Comparison of ENCODE assay signal across 8 mouse cellular contexts in genomic region chr9:37544447-37545165, GRCm38 (mm10). TPM values are rescaled to one million over a fixed set of nuclear protein-coding genes. Genes with fewer than 3 reads are reported as not detected.
DNase-seq lines count a peak whose midpoint lies in the region; ATAC-seq and TF ChIP-seq lines count a peak whose summit lies in the region.

No protein-coding gene starts in this region.

- no peak overlapping the region for H3K27ac ChIP-seq in spleen, adult 2 months (ENCODE audit: insufficient read depth, low read length)
- no peak overlapping the region; the same call in 1 of the 2 replicates for H3K27ac ChIP-seq in heart, embryonic 10.5 days
- no peak overlapping the region for H3K27ac ChIP-seq in liver, embryonic 11.5 days (ENCODE audit: low read depth, low read length)
- H3K27ac ChIP-seq in midbrain, postnatal 0 days (ENCODE audit: low read depth, low read length), result no peak overlapping the region
- no peak overlapping the region for H3K27ac ChIP-seq in stomach, embryonic 16.5 days (ENCODE audit: low read length)

- H3K4me1 ChIP-seq in spleen, adult 2 months (ENCODE audit: control insufficient read depth, insufficient read depth, insufficient read length), result peaks cover 4% of the 10 kb centered on the region; the same call in 1 of the 2 replicates
- H3K4me1 ChIP-seq in heart, embryonic 10.5 days, result peaks cover 27% of the 10 kb centered on the region
- H3K4me1 ChIP-seq in liver, embryonic 11.5 days (replicated peaks; ENCODE audit: control insufficient read depth, insufficient read depth, low read length), result peaks cover 14% of the 10 kb centered on the region
- no peaks in the 10 kb centered on the region; the same call in 1 of the 2 replicates for H3K4me1 ChIP-seq in midbrain, postnatal 0 days (ENCODE audit: insufficient read depth, low read length)
- H3K4me1 ChIP-seq in stomach, embryonic 16.5 days (ENCODE audit: control insufficient read depth, insufficient read depth, low read length), result peaks cover 4% of the 10 kb centered on the region; the same call in 1 of the 2 replicates

- no peaks in the 10 kb centered on the region for H3K27me3 ChIP-seq in spleen, adult 2 months (ENCODE audit: control insufficient read depth, insufficient read depth, low read length)
- peaks cover 62% of the 10 kb centered on the region for H3K27me3 ChIP-seq in heart, embryonic 10.5 days (ENCODE audit: insufficient read depth, poor library complexity, severe bottlenecking)
- H3K27me3 ChIP-seq in liver, embryonic 11.5 days (replicated peaks; ENCODE audit: control insufficient read depth, insufficient read depth, low read length), result peaks cover 18% of the 10 kb centered on the region
- H3K27me3 ChIP-seq in midbrain, postnatal 0 days (ENCODE audit: insufficient read depth, low read length), result peaks cover 13% of the 10 kb centered on the region; the same call in 1 of the 2 replicates
- H3K27me3 ChIP-seq in stomach, embryonic 16.5 days (ENCODE audit: control insufficient read depth, insufficient read depth, low read length), result peaks cover 11% of the 10 kb centered on the region

- peak overlapping the region; percentile 75 for H3K4me2 ChIP-seq in liver, embryonic 11.5 days
- peak overlapping the region; percentile 47 for H3K4me2 ChIP-seq in midbrain, postnatal 0 days (ENCODE audit: low read depth, low read length, poor library complexity, severe bottlenecking)
- peak overlapping the region; percentile 83 for H3K4me2 ChIP-seq in stomach, embryonic 16.5 days (ENCODE audit: low read depth, low read length)

- peak; percentile 66 for ATAC-seq in liver, embryonic 11.5 days (replicated peaks; ENCODE audit: low FRiP score)
- peak; percentile 39 for ATAC-seq in midbrain, postnatal 0 days (ENCODE audit: low FRiP score)
- ATAC-seq in stomach, embryonic 16.5 days (ENCODE audit: insufficient read depth, low FRiP score), result peak; percentile 79

- H3K9me3 ChIP-seq in heart, embryonic 10.5 days, result no peaks in the 10 kb centered on the region
- H3K9me3 ChIP-seq in liver, embryonic 11.5 days (ENCODE audit: control insufficient read depth, low read length), result no peaks in the 10 kb centered on the region
- no peaks in the 10 kb centered on the region for H3K9me3 ChIP-seq in midbrain, postnatal 0 days (ENCODE audit: low read length)
- H3K9me3 ChIP-seq in stomach, embryonic 16.5 days (replicated peaks; ENCODE audit: control insufficient read depth, low read length), result no peaks in the 10 kb centered on the region

- H3K4me3 ChIP-seq in spleen, adult 2 months (ENCODE audit: extremely low read depth, insufficient read depth, insufficient read length), result peak overlapping the region; percentile 57
- H3K4me3 ChIP-seq in heart, embryonic 10.5 days, result peak overlapping the region; percentile 56
- H3K4me3 ChIP-seq in liver, embryonic 11.5 days (ENCODE audit: low read depth, low read length), result peak overlapping the region; percentile 46
- peak overlapping the region; percentile 29 for H3K4me3 ChIP-seq in midbrain, postnatal 0 days (ENCODE audit: low read depth, low read length)
- H3K4me3 ChIP-seq in stomach, embryonic 16.5 days (replicated peaks; ENCODE audit: low read length), result peak overlapping the region; percentile 48

- no peak for TF ChIP-seq POLR2A in spleen, adult 2 months (IDR thresholded peaks at IDR 0.05; ENCODE audit: low read depth, low read length)

- 23% methylated on average over 29 of the region's 29 CpGs for WGBS in spleen, adult 2 months
- under 1% methylated on average over 29 of the region's 29 CpGs for WGBS in heart, embryonic 10.5 days
- WGBS in liver, embryonic 11.5 days, result 4% methylated on average over 29 of the region's 29 CpGs
- WGBS in midbrain, postnatal 0 days, result under 1% methylated on average over 29 of the region's 29 CpGs
- WGBS in stomach, embryonic 16.5 days, result 1% methylated on average over 29 of the region's 29 CpGs

- peak; percentile 54; the same call in 1 of the 2 replicates for TF ChIP-seq CTCF in spleen, adult 2 months (IDR thresholded peaks at IDR 0.05; ENCODE audit: extremely low read depth, insufficient read depth, insufficient read length, insufficient replicate concordance)
- TF ChIP-seq CTCF in midbrain, postnatal 0 days (IDR thresholded peaks at IDR 0.05), result peak; percentile 81

- H3K9ac ChIP-seq in liver, embryonic 11.5 days (ENCODE audit: low read depth, low read length), result no peak overlapping the region; the same call in 1 of the 2 replicates
- H3K9ac ChIP-seq in midbrain, postnatal 0 days (replicated peaks; ENCODE audit: low read length, poor library complexity, severe bottlenecking), result peak overlapping the region; percentile 24; the same call in 1 of the 2 replicates
- H3K9ac ChIP-seq in stomach, embryonic 16.5 days (ENCODE audit: low read length), result peak overlapping the region; percentile 54

- no peaks in the 10 kb centered on the region for H3K36me3 ChIP-seq in spleen, adult 2 months (ENCODE audit: control insufficient read depth, insufficient read depth, low read length)
- no peaks in the 10 kb centered on the region for H3K36me3 ChIP-seq in heart, embryonic 10.5 days
- H3K36me3 ChIP-seq in liver, embryonic 11.5 days (ENCODE audit: control insufficient read depth, insufficient read depth, low read length), result no peaks in the 10 kb centered on the region
- H3K36me3 ChIP-seq in midbrain, postnatal 0 days (ENCODE audit: insufficient read depth, low read length), result no peaks in the 10 kb centered on the region
- no peaks in the 10 kb centered on the region for H3K36me3 ChIP-seq in stomach, embryonic 16.5 days (ENCODE audit: control insufficient read depth, insufficient read depth, low read length)

- DNase-seq in spleen, adult 2 months (ENCODE audit: low read depth in 1 of 2, low spot score in 2 of 2), result peak in 1 of 2 experiments; percentile 40
- no peak for DNase-seq in spleen, adult 12 weeks (ENCODE audit: low spot score)
- DNase-seq in embryo, embryonic 11 days, result peak; percentile 74
- DNase-seq in heart, embryonic 10.5 days (ENCODE audit: low spot score), result peak; percentile 81
- peak; percentile 59 to 73 for DNase-seq in kidney, adult 8-10 months
- DNase-seq in liver, embryonic 11.5 days (ENCODE audit: low spot score), result no peak
- peak; percentile 56 for DNase-seq in midbrain, postnatal 0 days (ENCODE audit: low spot score)

RNA-seq across cellular contexts. Expression of gene Vsig2, which starts 5.6 kb away (rescaled TPM):
- polyA plus RNA-seq in spleen, adult 2 months (2012; rRNA removed), result 2.1 and 3.7 TPM in 2 replicates
- 0.75 and 0.77 TPM in 2 replicates for polyA plus RNA-seq in heart, embryonic 10.5 days (2016; fragmentation: Nextera tagmentation; extraction: Ambion mirVana)
- 0.66 and 1.5 TPM in 2 replicates for polyA plus RNA-seq in liver, embryonic 11.5 days (2014; fragmentation: Nextera tagmentation; extraction: Ambion mirVana)
- 0.90 and 6.1 TPM in 2 replicates for total RNA-seq in midbrain, postnatal 0 days (2014; rRNA removed)
- polyA plus RNA-seq in midbrain, postnatal 0 days (2015; fragmentation: Nextera tagmentation; extraction: Ambion mirVana), result 1.6 and 1.7 TPM in 2 replicates
- polyA plus RNA-seq in stomach, embryonic 16.5 days (2015; fragmentation: Nextera tagmentation; extraction: Ambion mirVana), result 96.0 and 120 TPM in 2 replicates

RNA-seq across cellular contexts. Expression of gene Nrgn, which starts 8.1 kb away (rescaled TPM):
- 35.3 and 45.1 TPM in 2 replicates for polyA plus RNA-seq in spleen, adult 2 months (2012; rRNA removed)
- polyA plus RNA-seq in heart, embryonic 10.5 days (2016; fragmentation: Nextera tagmentation; extraction: Ambion mirVana), result 4.4 and 5.7 TPM in 2 replicates
- 20.8 and 23.6 TPM in 2 replicates for polyA plus RNA-seq in liver, embryonic 11.5 days (2014; fragmentation: Nextera tagmentation; extraction: Ambion mirVana)
- total RNA-seq in midbrain, postnatal 0 days (2014; rRNA removed), result 35.7 and 58.1 TPM in 2 replicates
- 80.4 and 80.6 TPM in 2 replicates for polyA plus RNA-seq in midbrain, postnatal 0 days (2015; fragmentation: Nextera tagmentation; extraction: Ambion mirVana)
- polyA plus RNA-seq in stomach, embryonic 16.5 days (2015; fragmentation: Nextera tagmentation; extraction: Ambion mirVana), result 4.4 and 4.5 TPM in 2 replicates

RNA-seq across cellular contexts. Expression of gene Siae, which starts 10.9 kb away (rescaled TPM):
- polyA plus RNA-seq in spleen, adult 2 months (2012; rRNA removed), result 3.5 and 3.8 TPM in 2 replicates
- polyA plus RNA-seq in heart, embryonic 10.5 days (2016; fragmentation: Nextera tagmentation; extraction: Ambion mirVana), result 7.6 and 10.0 TPM in 2 replicates
- 8.0 and 8.6 TPM in 2 replicates for polyA plus RNA-seq in liver, embryonic 11.5 days (2014; fragmentation: Nextera tagmentation; extraction: Ambion mirVana)
- total RNA-seq in midbrain, postnatal 0 days (2014; rRNA removed), result 15.2 and 15.8 TPM in 2 replicates
- 14.9 and 16.1 TPM in 2 replicates for polyA plus RNA-seq in midbrain, postnatal 0 days (2015; fragmentation: Nextera tagmentation; extraction: Ambion mirVana)
- 11.9 and 13.3 TPM in 2 replicates for polyA plus RNA-seq in stomach, embryonic 16.5 days (2015; fragmentation: Nextera tagmentation; extraction: Ambion mirVana)

RNA-seq across cellular contexts. Expression of gene Esam, which starts 16.7 kb away (rescaled TPM):
- 19.2 and 19.6 TPM in 2 replicates for polyA plus RNA-seq in spleen, adult 2 months (2012; rRNA removed)
- 43.7 and 52.2 TPM in 2 replicates for polyA plus RNA-seq in heart, embryonic 10.5 days (2016; fragmentation: Nextera tagmentation; extraction: Ambion mirVana)
- polyA plus RNA-seq in liver, embryonic 11.5 days (2014; fragmentation: Nextera tagmentation; extraction: Ambion mirVana), result 34.9 and 36.6 TPM in 2 replicates
- 29.1 and 39.3 TPM in 2 replicates for total RNA-seq in midbrain, postnatal 0 days (2014; rRNA removed)
- 35.1 and 38.6 TPM in 2 replicates for polyA plus RNA-seq in midbrain, postnatal 0 days (2015; fragmentation: Nextera tagmentation; extraction: Ambion mirVana)
- 58.2 and 58.6 TPM in 2 replicates for polyA plus RNA-seq in stomach, embryonic 16.5 days (2015; fragmentation: Nextera tagmentation; extraction: Ambion mirVana)

RNA-seq across cellular contexts. Expression of gene Msantd2, which starts 55.5 kb away (rescaled TPM):
- 18.6 and 21.8 TPM in 2 replicates for polyA plus RNA-seq in spleen, adult 2 months (2012; rRNA removed)
- 17.9 and 23.8 TPM in 2 replicates for polyA plus RNA-seq in heart, embryonic 10.5 days (2016; fragmentation: Nextera tagmentation; extraction: Ambion mirVana)
- polyA plus RNA-seq in liver, embryonic 11.5 days (2014; fragmentation: Nextera tagmentation; extraction: Ambion mirVana), result 13.2 and 17.7 TPM in 2 replicates
- 37.0 and 55.1 TPM in 2 replicates for total RNA-seq in midbrain, postnatal 0 days (2014; rRNA removed)
- 20.5 and 21.1 TPM in 2 replicates for polyA plus RNA-seq in midbrain, postnatal 0 days (2015; fragmentation: Nextera tagmentation; extraction: Ambion mirVana)
- 15.3 and 16.1 TPM in 2 replicates for polyA plus RNA-seq in stomach, embryonic 16.5 days (2015; fragmentation: Nextera tagmentation; extraction: Ambion mirVana)

Comparison
In these comparisons a context has a peak if more than half of its experiments do, and no peak if none do; other contexts are left out.
1. DNase-seq: peak in embryo, embryonic 11 days (single experiment), heart, embryonic 10.5 days (single experiment), kidney, adult 8-10 months (2 of 2) and midbrain, postnatal 0 days (single experiment); none in spleen, adult 12 weeks (single experiment) and liver, embryonic 11.5 days (single experiment).
2. RNA of gene Vsig2, which starts 5.6 kb away (polyA plus RNA-seq): 96.0 to 120 TPM in stomach, embryonic 16.5 days; 2.1 to 3.7 TPM in spleen, adult 2 months, 1.6 to 1.7 TPM in midbrain, postnatal 0 days, 0.75 to 0.77 TPM in heart, embryonic 10.5 days and 0.66 to 1.5 TPM in liver, embryonic 11.5 days; every median in the first group is over 10 times any median in the second.
3. Peak in every context shown above with its lines, with median percentiles within 50 percentile points of each other: H3K4me3 ChIP-seq, ATAC-seq and H3K4me2 ChIP-seq.